Mouse (Mus musculus): ENCODE measurements around the gene Itih4. TPM values are rescaled to one million over a fixed set of nuclear protein-coding genes. Genes with fewer than 3 reads are reported as not detected.

The Itih4 gene
- polyA plus RNA-seq, 1 experiment from 2014 or later = 305 TPM

DNA sequence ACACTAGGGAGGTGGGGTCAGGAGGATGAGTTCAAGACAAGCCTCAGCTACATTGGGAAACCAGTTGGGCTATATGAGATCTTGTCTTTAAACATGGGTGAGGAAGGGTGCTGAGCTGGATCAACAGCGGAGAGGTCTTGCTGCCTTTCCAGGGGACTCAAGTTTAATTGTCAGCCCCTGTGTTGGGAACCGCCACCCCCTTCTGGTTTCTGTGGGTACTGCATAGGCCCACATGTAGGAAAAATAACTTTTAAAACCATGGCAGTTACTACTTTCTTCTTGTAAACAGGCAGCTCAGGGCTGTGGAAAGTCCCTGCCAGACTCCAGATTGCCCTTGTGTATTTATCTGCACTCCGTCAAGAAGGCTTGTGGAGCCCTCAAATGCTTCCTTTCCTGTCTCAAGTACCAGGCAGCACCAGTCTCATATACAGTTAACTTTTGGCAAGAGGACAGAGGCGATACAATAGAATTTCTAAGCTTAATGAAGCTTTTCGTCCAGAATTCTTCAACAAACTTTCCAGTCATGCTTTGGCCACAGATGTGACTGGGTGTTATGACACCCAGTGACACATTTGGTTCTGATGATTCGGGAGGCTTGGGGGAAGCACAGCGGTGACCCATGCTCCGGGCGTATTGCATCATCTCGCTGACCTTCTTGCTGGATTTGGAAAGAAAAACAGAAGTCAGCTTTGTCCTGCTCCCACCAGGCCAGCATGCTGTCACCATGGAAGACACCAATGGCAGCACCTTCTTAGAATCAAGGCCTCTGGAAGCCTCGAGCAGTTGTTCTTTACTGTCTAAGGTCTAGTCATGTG, 57.8 kb downstream of the Itih4 start:
- Histone ChIP-seq H3K9me3 (replicated peaks; ENCODE audit: control insufficient read depth, low read length) (no peaks in the 10 kb centered on the region), H3K36me3 (ENCODE audit: control insufficient read depth, insufficient read depth) (no peaks in the 10 kb centered on the region), H3K4me2 (ENCODE audit: low read depth, low read length) (0 out of 2 replicates have a peak overlapping the region, but pooled peaks have one; percentile 10), H3K4me1 (ENCODE audit: control insufficient read depth, low read depth, low read length) (peaks cover 6% of the 10 kb centered on the region; the same call in 1 of the 2 replicates), H3K27ac (ENCODE audit: low read length) (peak overlapping the region; percentile 88), H3K27me3 (ENCODE audit: control insufficient read depth, insufficient read depth, low read depth, low read length) (no peaks in the 10 kb centered on the region), H3K9ac (ENCODE audit: low read depth, low read length) (peak overlapping the region; percentile 25; the same call in 1 of the 2 replicates), H3K4me3 (ENCODE audit: low read depth, low read length) (no peak overlapping the region)
- ATAC-seq (ENCODE audit: low read depth) = peak; percentile 67
- WGBS (ENCODE audit: insufficient replicate concordance) = 44% methylated on average over 11 of the region's 11 CpGs

DNA sequence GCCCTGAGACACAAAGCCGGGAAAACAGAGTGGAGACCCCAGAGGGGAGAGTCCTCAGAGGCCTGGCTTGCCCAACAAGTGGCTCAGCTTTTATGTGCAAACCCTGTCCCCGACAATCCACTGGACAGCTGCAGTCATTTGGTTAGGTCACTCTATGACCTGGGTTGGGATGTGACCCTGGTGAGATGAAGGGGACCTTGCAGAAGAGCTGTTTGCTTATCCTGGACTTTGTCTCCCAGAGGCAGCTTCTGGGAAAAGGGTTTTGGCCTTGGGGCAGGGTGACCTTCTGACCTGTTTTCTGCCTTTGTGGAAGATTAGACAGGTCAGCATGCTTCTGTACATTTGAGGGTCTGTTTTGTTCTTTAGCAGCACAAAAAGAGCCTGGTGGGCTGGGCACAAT, 58.5 kb downstream of the Itih4 start:
- Histone ChIP-seq H3K27ac (ENCODE audit: low read length) (peak overlapping the region; percentile 88), H3K4me2 (ENCODE audit: low read depth, low read length) (no peak overlapping the region), H3K27me3 (ENCODE audit: control insufficient read depth, insufficient read depth, low read depth, low read length) (no peaks in the 10 kb centered on the region), H3K4me3 (ENCODE audit: low read depth, low read length) (no peak overlapping the region), H3K9me3 (replicated peaks; ENCODE audit: control insufficient read depth, low read length) (no peaks in the 10 kb centered on the region), H3K4me1 (ENCODE audit: control insufficient read depth, low read depth, low read length) (peaks cover 6% of the 10 kb centered on the region; the same call in 1 of the 2 replicates), H3K9ac (ENCODE audit: low read depth, low read length) (peak overlapping the region; percentile 13; the same call in 1 of the 2 replicates), H3K36me3 (ENCODE audit: control insufficient read depth, insufficient read depth) (no peaks in the 10 kb centered on the region)
- peak; percentile 84 for ATAC-seq (ENCODE audit: low read depth)
- 52% methylated on average over 2 of the region's 2 CpGs for WGBS (ENCODE audit: insufficient replicate concordance)

DNA sequence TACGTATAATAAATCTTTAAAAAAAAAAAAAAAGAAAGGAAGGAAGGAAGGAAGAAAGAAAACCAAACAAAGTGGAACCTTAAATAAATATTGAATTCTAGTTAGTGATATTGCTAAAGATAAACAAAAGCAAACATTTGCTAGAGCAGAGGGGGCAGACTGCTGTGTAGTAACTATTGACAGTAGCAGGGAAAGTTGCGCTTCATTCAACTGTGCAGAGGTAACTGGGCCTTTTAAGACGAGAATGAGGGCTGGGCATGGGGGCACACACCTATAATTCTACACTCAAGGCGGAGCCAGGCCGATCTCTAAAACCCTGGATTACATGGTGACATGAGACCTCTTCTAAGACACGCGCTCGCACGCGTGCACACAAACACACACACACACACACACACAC, 63.7 kb downstream of the Itih4 start:
- Histone ChIP-seq H3K27ac (ENCODE audit: low read length) (peak overlapping the region; percentile 15; the same call in 1 of the 2 replicates), H3K4me3 (ENCODE audit: low read depth, low read length) (no peak overlapping the region), H3K27me3 (ENCODE audit: control insufficient read depth, insufficient read depth, low read depth, low read length) (no peaks in the 10 kb centered on the region), H3K36me3 (ENCODE audit: control insufficient read depth, insufficient read depth) (no peaks in the 10 kb centered on the region), H3K9ac (ENCODE audit: low read depth, low read length) (no peak overlapping the region), H3K9me3 (replicated peaks; ENCODE audit: control insufficient read depth, low read length) (no peaks in the 10 kb centered on the region), H3K4me1 (ENCODE audit: control insufficient read depth, low read depth, low read length) (peaks cover 12% of the 10 kb centered on the region), H3K4me2 (ENCODE audit: low read depth, low read length) (no peak overlapping the region)
- WGBS (ENCODE audit: insufficient replicate concordance) = 81% methylated on average over 10 of the region's 10 CpGs
- no peak for ATAC-seq (ENCODE audit: low read depth)

DNA sequence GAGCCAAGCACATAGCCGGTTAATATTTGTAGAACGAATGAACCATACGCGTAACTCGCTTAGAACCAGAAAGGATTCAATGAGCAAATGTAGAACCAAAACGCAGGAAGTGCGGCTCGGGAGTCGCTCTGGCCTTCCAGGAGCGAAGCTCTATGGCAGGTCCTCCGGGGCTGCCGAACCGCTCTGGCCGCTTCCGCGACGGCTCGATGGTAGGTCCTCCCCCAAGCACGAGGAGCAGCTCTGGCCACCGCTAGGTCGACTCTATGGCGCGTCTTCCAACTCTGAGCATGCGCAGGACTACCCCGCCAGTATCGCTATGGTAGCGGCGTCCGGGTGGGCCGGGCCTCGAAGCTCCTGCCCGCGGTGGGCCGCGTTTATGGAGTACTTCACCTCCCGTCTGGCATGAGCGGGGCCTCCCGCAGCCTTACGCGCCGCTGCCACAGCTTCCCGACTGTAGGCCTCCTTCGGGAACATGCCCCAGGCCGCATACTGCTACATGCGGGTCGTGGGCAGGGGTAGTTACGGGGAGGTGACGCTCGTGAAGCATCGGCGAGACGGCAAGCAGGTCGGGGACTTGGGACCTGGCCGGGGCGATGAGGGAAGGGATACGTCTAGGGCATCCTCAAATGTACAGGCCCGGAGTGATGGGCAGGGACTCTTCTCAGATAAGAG, 65.0 kb downstream of the Itih4 start, which contains the start of gene Nek4:
Gene Nek4 (plus strand): TSS at position 224 of the 672 bp plus-strand sequence.
- Histone ChIP-seq H3K4me3 (ENCODE audit: low read depth, low read length) (peak within 1 kb of the TSS; percentile 92), H3K9me3 (replicated peaks; ENCODE audit: control insufficient read depth, low read length) (no peaks in the 10 kb centered on the region), H3K27ac (ENCODE audit: low read length) (peak within 1 kb of the TSS; percentile 55), H3K4me1 (ENCODE audit: control insufficient read depth, low read depth, low read length) (peaks cover 8% of the 10 kb centered on the region), H3K36me3 (ENCODE audit: control insufficient read depth, insufficient read depth) (no peaks in the 10 kb centered on the region), H3K27me3 (ENCODE audit: control insufficient read depth, insufficient read depth, low read depth, low read length) (no peaks in the 10 kb centered on the region), H3K9ac (ENCODE audit: low read depth, low read length) (peak within 1 kb of the TSS; percentile 90), H3K4me2 (ENCODE audit: low read depth, low read length) (peak within 1 kb of the TSS; percentile 98)
- peak; percentile 99 for ATAC-seq (ENCODE audit: low read depth)
- under 1% methylated on average over 57 of the region's 57 CpGs for WGBS (ENCODE audit: insufficient replicate concordance)

Other genes with a start within 250 kb of the Itih4 start
- gene Rft1, start 232.1 kb upstream of the Itih4 start, polyA plus RNA-seq (2015; fragmentation: Nextera tagmentation; extraction: Ambion mirVana) = 3.9 and 4.1 TPM in 2 replicates
- gene Sfmbt1, start 171.6 kb upstream of the Itih4 start, polyA plus RNA-seq (2015; fragmentation: Nextera tagmentation; extraction: Ambion mirVana) = 11.0 and 12.0 TPM in 2 replicates
- 7.7 and 8.1 TPM in 2 replicates for gene Tmem110, start 60.9 kb upstream of the Itih4 start, polyA plus RNA-seq (2015; fragmentation: Nextera tagmentation; extraction: Ambion mirVana)
- gene Mustn1, start 7.3 kb upstream of the Itih4 start, polyA plus RNA-seq (2015; fragmentation: Nextera tagmentation; extraction: Ambion mirVana) = 1.7 and 2.3 TPM in 2 replicates
- 687 and 781 TPM in 2 replicates for gene Itih3, start 37.3 kb downstream of the Itih4 start, polyA plus RNA-seq (2015; fragmentation: Nextera tagmentation; extraction: Ambion mirVana)
- gene Itih1, start 56.8 kb downstream of the Itih4 start, polyA plus RNA-seq (2015; fragmentation: Nextera tagmentation; extraction: Ambion mirVana) = 82.0 and 101 TPM in 2 replicates
- gene Nek4, start 64.9 kb downstream of the Itih4 start, polyA plus RNA-seq (2015; fragmentation: Nextera tagmentation; extraction: Ambion mirVana) = 3.6 TPM in 2 replicates
- 14.6 and 16.0 TPM in 2 replicates for gene Glt8d1, start 114.9 kb downstream of the Itih4 start, polyA plus RNA-seq (2015; fragmentation: Nextera tagmentation; extraction: Ambion mirVana)
- gene Spcs1, start 115.2 kb downstream of the Itih4 start, polyA plus RNA-seq (2015; fragmentation: Nextera tagmentation; extraction: Ambion mirVana) = 259 and 284 TPM in 2 replicates
- gene Pbrm1, start 132.7 kb downstream of the Itih4 start, polyA plus RNA-seq (2015; fragmentation: Nextera tagmentation; extraction: Ambion mirVana) = 50.6 and 52.9 TPM in 2 replicates
- gene Gnl3, start 132.7 kb downstream of the Itih4 start, polyA plus RNA-seq (2015; fragmentation: Nextera tagmentation; extraction: Ambion mirVana) = 54.8 and 60.1 TPM in 2 replicates
- gene Smim4, start 242.5 kb downstream of the Itih4 start, polyA plus RNA-seq (2015; fragmentation: Nextera tagmentation; extraction: Ambion mirVana) = 47.7 and 57.1 TPM in 2 replicates
- 149 and 179 TPM in 2 replicates for gene Nt5dc2, start 244.6 kb downstream of the Itih4 start, polyA plus RNA-seq (2015; fragmentation: Nextera tagmentation; extraction: Ambion mirVana)

All from liver, embryonic 16.5 days (tissue).